Mouse (Mus musculus): ENCODE measurements around the gene Rab27a.
A peak's percentile ranks its signal among the peaks of the same experiment; 100 is the strongest.
"Not testable (repeated sequence)": the region's sequence is repeated elsewhere in the genome, so short reads cannot be mapped to it uniquely, and the experiment has no call there.

Rab27a gene

DNA sequence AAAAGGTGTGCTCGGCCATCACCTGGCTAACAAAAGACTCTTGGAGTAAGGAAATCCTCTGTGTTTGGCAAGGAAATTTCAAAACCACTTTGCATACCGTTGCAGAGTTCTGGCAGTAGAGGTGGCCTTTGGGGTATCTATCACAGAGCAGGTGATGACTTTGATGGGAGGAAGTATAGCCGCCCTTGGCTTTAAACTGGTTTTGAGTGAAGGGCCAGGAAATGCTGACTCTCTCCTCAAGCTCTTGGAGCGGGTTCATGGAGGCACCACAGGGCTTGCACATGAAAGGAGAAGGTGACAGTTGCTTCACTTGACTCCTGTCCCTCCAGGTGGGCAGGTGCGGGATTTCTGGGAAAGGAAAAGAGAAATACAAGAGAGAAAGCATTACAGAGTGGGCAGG, 42.9 kb downstream of the Rab27a start:
- ATAC-seq (ENCODE audit: insufficient number of reproducible peaks, low FRiP score, low TSS enrichment), result no peak

DNA sequence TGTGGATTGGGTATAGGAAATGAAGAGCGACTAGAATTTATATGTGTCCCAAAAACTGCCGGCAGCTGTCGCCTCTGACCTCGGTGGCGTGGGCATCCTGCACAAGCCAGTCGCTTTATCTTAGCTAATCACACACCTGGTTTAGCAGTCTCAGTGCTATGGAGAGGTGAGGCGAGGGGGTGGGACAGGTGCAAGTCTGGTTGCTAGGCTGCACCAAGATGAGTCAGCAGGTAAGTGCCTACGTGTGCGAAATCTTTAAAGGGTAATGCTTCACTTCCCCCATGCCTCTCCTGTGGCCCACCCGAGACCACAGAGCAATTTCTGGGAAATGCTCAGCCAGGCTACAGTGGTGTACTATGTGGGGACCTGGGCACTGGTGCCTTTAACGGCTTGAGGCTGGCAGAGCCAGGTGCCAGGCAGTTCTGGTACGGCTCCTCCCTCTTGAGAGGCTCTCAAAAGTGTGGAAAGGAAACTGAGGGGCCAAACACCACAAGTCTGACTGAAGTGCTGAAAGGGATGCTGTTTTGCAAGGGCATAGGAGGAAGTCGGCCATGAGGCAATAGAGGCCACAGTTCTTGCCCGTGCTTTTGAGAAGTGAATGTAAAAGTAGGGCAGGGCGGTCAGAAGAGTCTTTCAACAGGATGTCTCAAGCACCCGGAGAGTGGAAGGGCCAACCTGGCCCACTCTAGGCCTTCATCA, 44.7 kb downstream of the Rab27a start:
- ATAC-seq (ENCODE audit: insufficient number of reproducible peaks, low FRiP score, low TSS enrichment), result no peak

DNA sequence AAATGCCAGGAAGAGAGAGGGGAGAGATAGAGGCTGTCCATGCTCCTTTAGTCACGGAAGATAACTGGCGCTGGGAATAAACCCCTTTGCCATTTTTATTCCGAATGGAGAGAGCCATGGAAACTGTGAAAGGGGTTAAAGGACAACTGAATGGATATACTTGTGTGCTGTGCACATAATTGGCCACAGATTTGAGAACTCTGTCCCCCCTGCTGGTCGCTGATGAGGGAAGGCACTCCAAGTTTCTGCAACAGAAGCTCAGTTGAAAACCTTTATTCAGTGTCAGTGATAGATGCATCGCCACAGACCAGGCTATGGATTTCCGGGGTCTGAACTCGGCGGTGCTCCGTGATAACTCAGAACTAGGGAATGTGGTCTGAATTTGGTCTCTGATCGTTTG, 45.5 kb downstream of the Rab27a start:
- no peak for ATAC-seq (ENCODE audit: insufficient number of reproducible peaks, low FRiP score, low TSS enrichment)

DNA sequence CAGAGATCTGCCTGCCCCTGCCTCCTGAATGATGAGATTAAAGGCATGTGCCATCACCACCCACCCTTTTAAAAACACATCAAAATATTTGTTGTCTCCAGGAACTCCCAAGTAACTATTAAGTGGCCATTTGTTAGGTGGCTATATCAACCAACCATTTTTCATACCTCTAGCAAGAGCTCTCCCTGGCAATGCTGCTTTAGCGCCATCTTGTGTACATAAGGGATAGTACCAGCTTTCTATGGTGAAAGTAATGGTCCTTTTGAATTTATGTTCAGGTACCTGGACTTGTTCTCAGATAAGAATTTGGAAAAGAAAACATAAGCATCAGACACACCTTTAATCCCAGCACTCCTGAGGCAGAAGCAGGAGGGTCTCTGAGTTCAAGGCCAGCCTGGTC, 47.1 kb downstream of the Rab27a start:
- 0 out of 2 replicates have a peak, but pooled peaks have one; percentile 62 for ATAC-seq (ENCODE audit: insufficient number of reproducible peaks, low FRiP score, low TSS enrichment)

DNA sequence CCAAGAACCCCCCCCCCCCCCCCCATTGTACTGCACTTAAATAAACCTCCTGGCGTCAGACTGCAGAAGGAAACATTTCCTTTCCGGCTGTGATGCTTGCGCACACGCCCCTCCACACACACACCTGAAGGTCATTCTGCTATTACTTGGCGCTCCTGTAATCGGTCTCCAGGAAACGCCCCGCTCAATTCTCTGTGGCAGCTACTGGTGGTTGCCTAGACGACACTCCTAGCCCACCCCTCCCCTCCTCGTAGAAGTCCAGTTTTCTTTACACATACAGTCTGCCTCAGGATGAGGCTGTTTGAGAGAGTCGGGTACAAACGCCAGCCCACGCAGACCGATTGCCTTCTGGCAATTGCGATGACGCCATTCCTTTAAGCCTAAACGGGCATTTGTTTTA, 49.9 kb downstream of the Rab27a start:
- no peak for ATAC-seq (ENCODE audit: insufficient number of reproducible peaks, low FRiP score, low TSS enrichment)

DNA sequence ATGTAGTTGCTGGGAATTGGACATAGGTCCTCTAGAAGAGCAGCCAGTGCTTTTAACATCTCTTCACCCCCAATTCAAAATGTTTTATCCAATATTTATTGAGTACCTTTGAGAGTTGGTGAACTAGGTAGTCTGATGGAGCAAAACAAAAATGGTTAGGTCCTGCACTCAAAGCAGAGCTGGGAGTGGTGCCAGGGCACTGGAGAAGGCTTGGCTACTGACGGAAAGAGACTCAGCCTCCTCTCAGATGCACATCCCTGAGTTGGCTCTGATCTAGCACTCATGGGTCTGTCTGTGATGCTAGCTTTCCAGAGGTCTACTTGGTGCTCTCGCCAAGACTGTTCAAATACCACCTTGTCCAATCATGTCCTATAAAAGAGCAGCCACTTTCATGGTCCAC, 53.2 kb downstream of the Rab27a start:
- no peak for ATAC-seq (ENCODE audit: insufficient number of reproducible peaks, low FRiP score, low TSS enrichment)

DNA sequence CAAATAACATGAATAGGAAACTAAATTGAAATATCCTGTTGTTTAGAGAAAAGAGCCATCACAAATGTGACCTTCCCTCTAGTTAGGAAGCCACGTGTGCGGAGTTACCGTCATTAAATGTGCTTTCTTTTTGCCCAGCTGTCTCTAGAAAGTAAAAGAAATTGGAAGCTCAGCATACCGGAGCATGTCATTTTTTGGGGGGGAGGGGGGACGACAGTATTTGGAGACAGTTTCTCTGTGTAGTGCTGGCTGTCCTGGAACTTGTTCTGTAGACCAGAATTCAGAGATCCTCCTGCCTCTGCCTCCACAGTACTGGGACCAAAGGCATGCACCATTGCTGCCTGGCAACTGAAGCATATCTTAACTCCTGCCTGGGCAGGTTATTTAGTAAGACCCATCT, 56.9 kb downstream of the Rab27a start, which contains the start of gene Khdc3:
Gene Khdc3, plus strand, starts transcription at position 301 of the 400 bp plus-strand sequence.
- no peak for ATAC-seq (ENCODE audit: insufficient number of reproducible peaks, low FRiP score, low TSS enrichment)

DNA sequence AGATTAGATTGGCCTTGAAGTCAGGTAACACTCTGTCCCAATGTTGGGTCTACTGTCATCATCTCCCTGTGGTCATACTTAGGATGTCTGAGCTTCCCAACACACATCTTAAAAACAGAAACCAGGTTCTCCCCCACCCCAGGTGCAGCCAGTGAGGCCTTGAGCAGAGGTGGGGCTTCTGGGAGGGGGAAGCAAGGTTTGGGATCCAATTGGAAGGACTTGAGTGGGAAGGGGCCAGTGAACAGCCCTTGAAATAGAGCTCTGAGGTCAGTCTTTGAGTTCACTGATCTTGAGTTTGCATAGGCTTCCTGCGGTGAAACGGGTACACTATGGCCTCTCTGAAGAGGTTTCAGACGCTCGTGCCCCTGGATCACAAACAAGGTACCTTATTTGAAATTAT, 57.5 kb downstream of the Rab27a start, which contains the start of gene Gm20509:
Gene Gm20509, plus strand, starts transcription at position 290 of the 400 bp plus-strand sequence.
- ATAC-seq (ENCODE audit: insufficient number of reproducible peaks, low FRiP score, low TSS enrichment), result no peak

DNA sequence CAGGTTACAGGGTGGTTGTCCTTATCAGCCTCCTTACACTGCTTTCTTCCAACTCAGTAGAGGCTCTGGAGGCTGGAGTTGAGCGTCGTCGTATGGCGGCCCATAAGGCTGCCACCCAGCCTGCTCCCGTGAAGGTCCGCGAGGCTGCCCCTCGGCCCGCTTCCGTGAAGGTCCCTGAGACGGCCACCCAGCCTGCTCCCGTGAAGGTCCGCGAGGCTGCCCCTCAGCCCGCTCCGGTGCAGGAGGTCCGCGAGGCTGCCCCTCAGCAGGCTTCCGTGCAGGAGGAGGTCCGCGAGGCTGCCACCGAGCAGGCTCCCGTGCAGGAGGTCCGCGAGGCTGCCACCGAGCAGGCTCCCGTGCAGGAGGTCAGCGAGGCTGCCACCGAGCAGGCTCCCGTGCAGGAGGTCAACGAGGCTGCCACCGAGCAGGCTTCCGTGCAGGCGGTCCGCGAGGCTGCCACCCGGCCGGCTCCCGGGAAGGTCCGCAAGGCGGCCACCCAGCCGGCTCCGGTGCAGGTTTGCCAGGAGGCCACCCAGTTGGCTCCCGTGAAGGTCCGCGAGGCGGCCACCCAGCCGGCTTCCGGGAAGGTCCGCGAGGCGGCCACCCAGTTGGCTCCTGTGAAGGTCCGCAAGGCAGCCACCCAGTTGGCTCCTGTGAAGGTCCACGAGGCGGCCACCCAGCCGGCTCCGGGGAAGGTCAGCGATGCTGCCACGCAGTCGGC, 58.7 kb downstream of the Rab27a start:
- peak; percentile 56; the same call in 1 of the 2 replicates for ATAC-seq (ENCODE audit: insufficient number of reproducible peaks, low FRiP score, low TSS enrichment)

DNA sequence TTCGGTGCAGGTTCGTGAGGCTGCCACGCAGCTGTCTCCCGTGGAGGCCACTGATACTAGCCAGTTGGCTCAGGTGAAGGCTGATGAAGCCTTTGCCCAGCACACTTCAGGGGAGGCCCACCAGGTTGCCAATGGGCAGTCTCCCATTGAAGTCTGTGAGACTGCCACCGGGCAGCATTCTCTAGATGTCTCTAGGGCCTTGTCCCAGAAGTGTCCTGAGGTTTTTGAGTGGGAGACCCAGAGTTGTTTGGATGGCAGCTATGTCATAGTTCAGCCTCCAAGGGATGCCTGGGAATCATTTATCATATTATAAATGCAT, 59.2 kb downstream of the Rab27a start:
- ATAC-seq (ENCODE audit: insufficient number of reproducible peaks, low FRiP score, low TSS enrichment), result no peak

DNA sequence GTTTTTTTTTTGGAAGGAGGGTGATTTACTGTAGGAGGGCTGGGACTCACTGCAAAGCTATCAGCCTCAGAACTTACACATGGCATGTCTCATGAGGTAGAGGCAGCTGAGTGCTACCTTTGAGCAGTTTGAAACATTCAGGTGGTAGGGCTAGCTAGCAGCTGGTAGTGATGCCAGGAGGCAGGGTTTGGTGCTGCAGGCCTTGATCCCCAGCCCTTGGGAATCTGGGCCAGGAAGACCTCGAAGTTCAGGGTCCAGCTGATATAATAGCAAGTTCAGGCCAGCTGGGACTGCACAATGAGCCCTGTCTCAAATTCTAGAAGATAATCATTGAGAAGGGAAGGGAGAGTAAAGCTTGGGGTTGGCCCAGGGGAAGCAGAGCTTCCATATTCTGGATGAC, 60.5 kb downstream of the Rab27a start:
- ATAC-seq (ENCODE audit: insufficient number of reproducible peaks, low FRiP score, low TSS enrichment), result no peak

DNA sequence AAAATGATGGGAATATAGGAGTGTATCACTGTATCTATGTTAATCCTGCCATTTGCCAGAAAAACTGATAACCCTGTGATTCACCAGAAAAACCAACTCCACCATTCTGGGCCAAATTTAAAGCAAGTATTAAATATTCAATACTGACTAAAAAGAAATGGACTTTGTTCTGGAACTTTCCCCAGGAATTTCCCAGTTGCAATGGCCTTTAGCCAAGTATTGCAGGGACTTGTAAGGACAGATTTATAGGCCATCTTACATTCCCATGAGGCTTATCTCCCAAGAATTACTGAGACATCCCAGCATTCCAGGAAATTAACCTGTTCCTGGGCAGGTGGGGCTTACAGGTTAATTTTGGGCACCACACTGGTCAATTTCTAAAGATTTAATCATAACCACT, 61.1 kb downstream of the Rab27a start:
- ATAC-seq (ENCODE audit: insufficient number of reproducible peaks, low FRiP score, low TSS enrichment), result no peak

DNA sequence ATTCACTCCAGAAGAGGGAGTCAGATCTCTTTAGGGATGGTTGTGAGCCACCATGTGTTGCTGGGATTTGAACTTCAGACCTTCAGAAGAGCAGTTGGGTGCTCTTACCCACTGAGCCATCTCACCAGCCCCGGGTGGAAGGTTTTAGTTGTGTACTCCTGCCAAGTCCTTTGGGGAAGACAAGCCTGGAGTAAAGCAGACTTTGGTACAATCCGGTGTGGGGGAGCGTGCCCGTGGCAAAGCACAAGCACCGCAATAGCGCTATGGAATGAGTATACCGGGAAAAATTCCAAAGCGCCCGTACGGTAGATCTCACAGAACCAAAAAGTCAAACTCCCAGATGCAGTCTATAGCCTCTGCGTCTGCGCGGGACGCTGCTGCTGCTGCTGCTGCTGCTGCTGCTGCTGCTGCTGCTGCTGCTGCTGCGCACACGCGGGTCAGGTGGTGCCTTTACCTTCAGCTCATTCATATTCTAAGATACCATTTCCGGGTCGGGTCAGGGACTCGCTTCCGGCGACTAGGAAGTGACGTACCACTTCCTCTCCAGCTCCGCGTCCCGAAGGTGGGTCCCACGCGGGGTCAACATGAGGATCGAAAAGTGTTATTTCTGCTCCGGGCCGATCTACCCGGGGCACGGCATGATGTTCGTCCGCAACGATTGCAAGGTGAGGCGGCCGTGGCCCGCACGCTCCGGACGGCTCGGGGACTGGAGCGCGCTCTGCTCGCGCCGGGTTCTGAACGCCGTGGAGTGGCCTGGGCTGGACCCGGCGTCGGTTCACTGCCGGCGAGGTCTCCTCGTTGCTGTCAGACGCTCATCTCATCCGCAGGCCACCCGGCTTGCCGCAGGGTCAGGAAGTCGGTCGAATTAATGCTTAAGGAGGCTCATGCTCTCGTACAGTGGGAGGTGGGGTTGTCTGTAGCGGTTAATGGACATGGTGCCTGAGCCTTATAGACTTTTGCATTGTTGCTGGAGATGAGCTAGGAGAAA, 68.6 kb downstream of the Rab27a start, which contains the start of gene Rsl24d1:
Gene Rsl24d1, plus strand, starts transcription at position 508 of the 988 bp plus-strand sequence.
- peak; percentile 98 for ATAC-seq (ENCODE audit: insufficient number of reproducible peaks, low FRiP score, low TSS enrichment)

DNA sequence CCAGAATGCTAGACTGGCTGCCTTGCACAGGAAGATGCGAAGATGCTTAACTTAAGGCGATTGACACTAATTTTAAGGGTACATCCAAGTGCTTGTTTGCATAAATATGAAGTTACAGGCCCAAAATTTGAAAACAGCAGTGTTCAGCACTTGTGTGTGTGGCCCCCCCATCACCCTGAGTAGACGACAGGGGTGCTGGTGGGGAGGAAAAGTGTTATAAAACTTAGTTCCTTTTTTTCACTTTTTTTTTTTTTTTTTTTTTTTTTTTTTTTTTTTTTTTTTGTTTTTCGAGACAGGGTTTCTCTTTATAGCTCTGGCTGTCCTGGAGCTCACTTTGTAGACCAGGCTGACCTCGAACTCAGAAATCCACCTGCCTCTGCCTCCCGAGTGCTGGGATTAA, 72.0 kb downstream of the Rab27a start:
- ATAC-seq (ENCODE audit: insufficient number of reproducible peaks, low FRiP score, low TSS enrichment), result not testable (repeated sequence)

DNA sequence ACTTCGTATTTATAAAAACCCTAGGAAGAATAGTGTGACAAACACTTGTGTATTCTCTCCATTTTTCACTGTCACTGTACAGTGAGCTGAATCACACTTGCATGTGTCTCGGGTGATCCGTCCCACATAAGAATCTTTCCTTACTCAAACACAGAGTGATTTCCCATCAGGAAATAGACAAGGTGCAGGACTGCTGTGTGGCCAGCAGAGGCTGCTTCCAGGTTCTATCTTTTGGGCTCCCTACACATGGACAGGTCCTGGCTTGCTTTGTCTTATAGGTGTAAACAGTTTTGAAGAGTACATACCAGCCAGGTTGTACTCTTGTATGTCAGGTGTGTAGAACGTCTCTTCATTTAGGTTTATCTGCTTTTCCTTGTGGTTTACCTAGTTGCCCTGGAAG, 73.4 kb downstream of the Rab27a start:
- ATAC-seq (ENCODE audit: insufficient number of reproducible peaks, low FRiP score, low TSS enrichment), result no peak

DNA sequence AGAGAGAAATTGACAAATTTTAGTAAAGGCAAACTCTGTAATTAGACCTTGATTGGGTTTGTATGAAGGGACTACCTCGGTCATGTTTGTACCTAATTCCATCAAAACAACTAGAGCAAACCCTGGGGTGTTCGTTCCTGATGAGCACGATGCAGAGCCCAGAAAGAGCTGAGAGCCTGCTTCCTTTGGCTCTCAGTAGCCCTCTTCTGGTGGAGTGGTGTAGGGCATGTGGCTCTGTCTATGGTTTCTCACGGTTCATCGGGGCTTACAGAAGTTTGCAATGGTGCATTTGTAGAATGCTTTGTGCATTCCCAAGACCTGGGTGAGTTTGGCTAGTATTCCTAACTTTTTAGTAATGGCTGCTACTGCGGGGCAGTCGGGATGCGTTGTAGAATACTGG, 77.1 kb downstream of the Rab27a start:
- no peak for ATAC-seq (ENCODE audit: insufficient number of reproducible peaks, low FRiP score, low TSS enrichment)

DNA sequence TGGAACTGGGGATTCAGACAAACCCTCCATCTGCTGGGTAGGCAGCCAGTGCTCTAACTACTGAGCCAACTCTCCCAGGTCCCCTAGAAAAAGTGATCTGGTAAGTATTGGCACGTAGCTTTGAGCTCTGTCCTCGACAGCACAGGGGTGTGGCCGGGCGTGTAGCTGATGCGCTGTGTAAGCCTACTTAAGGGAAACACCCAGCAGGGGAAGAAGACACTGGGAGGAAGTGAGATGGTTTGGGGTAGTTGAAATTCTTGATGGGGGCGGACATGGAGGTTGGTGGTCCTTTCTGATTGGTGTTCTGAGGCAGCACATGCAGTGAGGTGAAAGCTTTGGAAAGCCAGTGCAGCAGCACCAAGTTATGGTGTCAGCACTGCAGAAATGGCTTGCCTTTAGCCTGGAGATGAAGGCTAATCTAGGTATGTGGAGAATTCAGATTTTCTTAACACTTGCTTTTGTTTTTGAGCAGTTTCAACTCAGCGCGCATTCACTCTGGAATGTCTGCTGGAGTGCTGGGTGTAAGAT, 80.5 kb downstream of the Rab27a start:
- no peak for ATAC-seq (ENCODE audit: insufficient number of reproducible peaks, low FRiP score, low TSS enrichment)

DNA sequence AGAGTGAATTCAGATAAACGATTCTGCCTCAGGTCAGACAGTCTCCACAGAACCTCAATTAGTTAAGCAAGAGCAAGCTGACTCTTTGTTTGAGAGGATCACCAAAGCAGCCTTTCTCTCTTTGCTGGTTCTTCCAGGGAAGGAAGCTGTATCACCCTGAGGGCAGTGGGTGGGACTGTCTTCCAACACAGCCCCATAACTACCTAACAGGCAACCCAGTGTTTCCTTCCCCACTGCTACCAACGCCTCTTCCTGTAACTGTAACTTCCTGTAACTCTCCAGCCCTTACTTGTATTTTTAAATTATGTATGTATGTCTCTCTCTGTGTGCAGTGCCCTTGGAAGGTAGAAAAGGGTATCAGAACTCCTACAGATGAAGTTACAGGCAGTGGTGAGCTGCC, 82.8 kb downstream of the Rab27a start:
- no peak for ATAC-seq (ENCODE audit: insufficient number of reproducible peaks, low FRiP score, low TSS enrichment)

DNA sequence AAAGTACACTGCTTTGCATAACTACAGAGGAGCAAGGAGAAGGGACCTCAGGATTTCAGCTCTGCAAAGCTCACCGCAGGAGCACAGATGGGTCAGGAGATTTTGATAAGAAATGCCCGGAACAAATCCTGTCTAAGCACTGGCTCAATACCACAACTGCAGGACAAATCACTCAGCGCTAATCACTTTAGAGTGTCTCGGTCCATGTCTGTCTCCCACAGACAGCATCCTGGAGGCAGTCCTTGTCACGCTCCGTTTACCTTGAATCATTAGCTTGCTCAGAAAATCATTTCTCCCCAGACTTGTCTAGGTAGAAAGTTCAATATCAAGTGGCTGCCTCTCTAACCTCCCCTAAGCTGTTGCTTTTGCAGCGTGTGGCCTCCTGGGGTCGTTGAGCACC, 85.2 kb downstream of the Rab27a start:
- ATAC-seq (ENCODE audit: insufficient number of reproducible peaks, low FRiP score, low TSS enrichment), result no peak

DNA sequence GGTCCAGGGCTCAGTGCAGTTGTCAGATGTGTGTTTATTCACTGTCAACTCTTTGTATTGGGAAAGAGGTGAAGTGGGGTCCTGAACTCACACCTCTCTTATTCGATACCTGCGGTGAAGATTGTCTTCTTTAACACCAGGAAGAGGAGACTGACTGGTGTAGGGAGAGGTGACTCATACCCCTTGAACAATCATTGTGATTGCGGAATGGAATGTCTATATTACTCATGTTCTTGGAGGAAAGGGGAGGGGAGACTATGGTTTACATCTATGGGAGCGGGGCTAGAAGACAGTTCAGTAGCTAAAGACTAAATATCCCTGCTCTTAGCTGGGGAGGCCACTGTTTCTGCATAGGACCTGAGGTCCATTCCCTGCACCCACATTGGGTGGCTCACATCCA, 85.9 kb downstream of the Rab27a start:
- no peak for ATAC-seq (ENCODE audit: insufficient number of reproducible peaks, low FRiP score, low TSS enrichment)
